Mouse (Mus musculus) forebrain, embryonic 11.5 days (tissue): ENCODE measurements around the gene 1700025C18Rik. TPM values are rescaled to one million over a fixed set of nuclear protein-coding genes. Genes with fewer than 3 reads are reported as not detected.

Experiments
- ATAC-seq: fragments of 200-750 bp; cut with Nextera tagmentation; replicated peaks from 2 replicates; pipeline ENCODE4 v1.8.0; 2017; ENCODE audit warnings: moderate TSS enrichment; ENCODE audit not compliant: low FRiP score
- DNase-seq: peaks from one replicate; pipeline ENCODE4 v3.0.0-alpha.2; 2017; ENCODE audit warnings: low spot score
- H3K27ac ChIP-seq: fragments of 300-500 bp; sonication (generic); 2 replicates; pipeline ENCODE4 v1.5.1; 2014; ENCODE audit warnings: low read depth, low read length
- H3K27me3 ChIP-seq: fragments of 300-500 bp; sonication (generic); 2 replicates; pipeline ENCODE4 v1.6.1; 2014; ENCODE audit warnings: mild to moderate bottlenecking, low read length, mixed read lengths; ENCODE audit not compliant: control insufficient read depth, insufficient read depth
- H3K36me3 ChIP-seq: fragments of 300-500 bp; sonication (generic); 2 replicates; pipeline ENCODE4 v1.6.1; 2014; ENCODE audit warnings: mild to moderate bottlenecking, low read length, moderate library complexity, mixed read lengths; ENCODE audit not compliant: control insufficient read depth, insufficient read depth
- H3K4me1 ChIP-seq: fragments of 300-500 bp; sonication (generic); replicated peaks from 2 replicates; pipeline ENCODE4 v1.6.1; 2014; ENCODE audit warnings: low read length, mixed read lengths; ENCODE audit not compliant: control insufficient read depth, insufficient read depth
- H3K4me2 ChIP-seq: fragments of 300-500 bp; sonication (generic); 2 replicates; pipeline ENCODE4 v1.6.1; 2014; ENCODE audit warnings: low read depth, mild to moderate bottlenecking, low read length, moderate library complexity, mixed read lengths; ENCODE audit not compliant: severe bottlenecking
- H3K4me3 ChIP-seq: fragments of 300-500 bp; sonication (generic); 2 replicates; pipeline ENCODE4 v1.5.1; 2014; ENCODE audit warnings: low read depth, low read length
- H3K9ac ChIP-seq: fragments of 300-500 bp; sonication (generic); 2 replicates; pipeline ENCODE4 v1.6.1; 2014; ENCODE audit warnings: low read length
- H3K9me3 ChIP-seq: fragments of 300-500 bp; sonication (generic); 2 replicates; pipeline ENCODE4 v1.6.1; 2016; ENCODE audit warnings: low read length, mixed read lengths; ENCODE audit not compliant: control insufficient read depth
- WGBS: fragments of 180-500 bp; shearing (Covaris S2); extraction: QIAGEN DNeasy Blood & Tissue Kit; methylation state at CpG from one replicate; pipeline ENCODE4 v1.1.7; 2014; 5-methylcytosine and 5-hydroxymethylcytosine counted together
- polyA plus RNA-seq: library from polyadenylated mRNA; unstranded; fragments of >200 nt; fragmentation: Nextera tagmentation; extraction: Ambion mirVana; gene quantifications from 2 replicates; pipeline ENCODE4 v1.2.1, GENCODE M21; 2014

1700025C18Rik gene
- polyA plus RNA-seq, 1 experiment from 2014 or later = not detected

DNA sequence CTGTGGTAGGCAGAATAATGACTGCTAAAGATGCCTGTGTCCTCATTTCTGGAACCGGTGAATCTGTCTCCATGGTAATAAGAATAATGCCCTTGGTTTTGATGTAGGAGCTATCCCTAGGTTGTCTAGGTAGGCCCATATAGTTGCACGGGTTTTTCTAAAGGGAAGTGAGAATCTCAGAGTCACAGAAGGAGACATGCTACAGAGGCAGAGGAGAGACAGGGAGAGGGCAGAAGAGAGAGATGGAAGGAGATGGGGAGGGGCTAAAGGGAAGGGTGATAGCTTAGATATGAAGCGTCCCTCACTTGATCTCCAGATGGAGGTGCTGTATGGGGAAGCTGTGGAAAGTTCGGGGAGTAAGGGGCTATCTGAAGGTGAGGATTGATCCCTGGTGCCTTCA is 53.1 kb downstream of the 1700025C18Rik start:
- no peak overlapping the region for H3K4me3 ChIP-seq
- H3K36me3 ChIP-seq = no peaks in the 10 kb centered on the region
- 68% methylated on average over 4 of the region's 4 CpGs for WGBS
- no peaks in the 10 kb centered on the region for H3K9me3 ChIP-seq
- DNase-seq (peak; percentile 1), ATAC-seq (no peak)
- no peak overlapping the region for H3K9ac ChIP-seq
- no peak overlapping the region for H3K27ac ChIP-seq
- no peaks in the 10 kb centered on the region for H3K27me3 ChIP-seq
- peaks cover 5% of the 10 kb centered on the region; the same call in 1 of the 2 replicates for H3K4me1 ChIP-seq
- H3K4me2 ChIP-seq = no peak overlapping the region

DNA sequence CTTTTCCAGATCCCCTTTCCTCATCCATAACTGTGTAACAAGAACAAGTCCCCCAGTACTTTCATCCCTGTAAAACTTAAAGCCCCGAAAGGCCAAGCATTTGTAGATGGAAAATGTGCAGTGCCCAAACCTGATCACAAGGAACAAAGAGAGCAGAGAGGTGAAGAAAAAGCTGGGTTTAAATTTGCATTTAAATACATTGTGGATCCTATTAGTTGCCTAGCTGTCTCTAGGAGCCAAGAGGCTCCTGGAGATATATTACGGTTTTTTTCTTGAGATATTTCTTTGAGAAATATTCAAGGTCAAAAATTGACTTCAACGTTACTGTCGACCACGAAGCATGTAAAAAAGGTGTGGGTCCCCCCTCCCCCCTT is 55.5 kb downstream of the 1700025C18Rik start:
- Histone ChIP-seq H3K9ac (no peak overlapping the region), H3K4me1 (peaks cover 7% of the 10 kb centered on the region; the same call in 1 of the 2 replicates), H3K9me3 (no peaks in the 10 kb centered on the region), H3K27ac (peak overlapping the region; percentile 62; the same call in 1 of the 2 replicates), H3K4me3 (no peak overlapping the region), H3K36me3 (no peaks in the 10 kb centered on the region), H3K4me2 (peak overlapping the region; percentile 28), H3K27me3 (no peaks in the 10 kb centered on the region)
- no peak; the same call in 1 of the 2 replicates for ATAC-seq
- no peak for DNase-seq
- WGBS = 30% methylated on average over 5 of the region's 5 CpGs

DNA sequence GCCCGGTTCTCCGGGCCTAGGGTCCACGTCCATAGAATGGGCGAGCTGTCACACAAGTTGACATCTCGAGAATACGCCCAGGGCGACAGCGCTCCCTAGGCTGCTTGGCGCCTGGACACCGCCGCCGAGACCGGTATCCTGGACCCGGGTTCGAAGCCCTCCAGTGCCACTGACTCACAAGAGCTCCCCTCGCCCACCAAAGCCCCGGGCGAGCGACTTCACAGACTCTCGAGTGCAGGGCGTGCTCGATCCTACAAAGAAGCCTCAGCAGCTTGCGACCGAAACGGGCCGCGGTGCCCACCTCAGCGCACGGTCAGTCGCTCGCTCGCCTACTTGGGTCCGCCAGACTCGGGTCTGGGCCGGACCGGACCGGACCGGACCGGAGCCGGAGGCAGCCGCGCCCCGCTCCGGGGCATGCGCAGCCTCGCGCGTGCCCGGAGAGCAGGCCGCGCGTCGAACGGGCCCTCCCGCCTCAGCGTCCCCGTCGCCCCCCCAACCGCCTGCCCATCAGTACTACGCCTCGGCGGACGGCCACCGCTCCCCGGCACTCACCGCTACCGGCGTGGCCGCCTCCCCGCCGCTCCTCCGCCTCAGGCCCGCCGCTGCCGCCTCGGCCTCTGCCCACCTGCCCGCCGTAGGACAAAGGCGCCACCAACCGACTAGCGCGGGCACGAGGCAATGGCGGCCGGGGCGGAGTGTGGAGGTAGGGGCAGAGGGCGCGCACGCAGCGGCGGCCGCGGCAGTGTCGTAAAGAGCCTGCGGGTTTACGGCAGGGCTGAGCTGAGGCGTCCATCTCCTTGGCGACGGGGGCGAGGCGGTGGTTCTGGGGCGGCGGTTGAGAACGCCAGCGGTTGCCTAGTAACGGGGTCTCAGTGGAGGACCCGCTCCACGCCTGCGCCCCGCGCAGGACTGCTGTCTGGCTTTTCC is 56.2 kb downstream of the 1700025C18Rik start, which contains the start of gene Ncoa5:
Ncoa5 (minus strand) TSS at position 737 of the 927 bp plus-strand sequence.
- peak within 1 kb of the TSS; percentile 77 for H3K4me2 ChIP-seq
- H3K27me3 ChIP-seq = no peaks in the 10 kb centered on the region
- peak within 1 kb of the TSS; percentile 87 for H3K27ac ChIP-seq
- H3K36me3 ChIP-seq = no peaks in the 10 kb centered on the region
- ATAC-seq (peak; percentile 98), DNase-seq (peak; percentile 100)
- H3K9ac ChIP-seq = peak within 1 kb of the TSS; percentile 99
- under 1% methylated on average over 104 of the region's 111 CpGs for WGBS
- H3K4me1 ChIP-seq = peaks cover 7% of the 10 kb centered on the region; the same call in 1 of the 2 replicates
- H3K4me3 ChIP-seq = peak within 1 kb of the TSS; percentile 96
- H3K9me3 ChIP-seq = no peaks in the 10 kb centered on the region

DNA sequence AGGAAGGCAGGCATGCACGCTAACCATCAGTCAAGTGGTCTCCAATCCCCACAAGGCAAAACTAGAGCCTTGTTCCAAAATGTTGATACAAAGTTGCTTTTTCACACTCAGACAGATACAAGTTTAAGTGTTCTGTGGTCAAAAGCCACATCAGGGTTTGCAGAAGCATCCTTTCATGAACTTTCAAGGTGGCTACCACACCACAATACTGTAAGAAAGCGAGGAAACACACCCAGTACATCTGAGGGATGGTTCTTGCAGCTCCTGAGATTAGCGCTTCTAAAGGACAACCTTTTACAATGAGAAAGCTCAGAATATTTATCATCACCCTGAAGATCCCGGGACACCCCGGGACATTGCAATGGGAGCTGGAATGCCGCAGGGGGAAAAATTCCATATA is 57.2 kb downstream of the 1700025C18Rik start:
- WGBS = 65% methylated on average over 6 of the region's 6 CpGs
- no peak overlapping the region for H3K27ac ChIP-seq
- H3K4me1 ChIP-seq = peaks cover 7% of the 10 kb centered on the region; the same call in 1 of the 2 replicates
- peak overlapping the region; percentile 77 for H3K4me2 ChIP-seq
- DNase-seq (no peak), ATAC-seq (no peak)
- no peaks in the 10 kb centered on the region for H3K9me3 ChIP-seq
- H3K4me3 ChIP-seq = peak overlapping the region; percentile 96
- no peaks in the 10 kb centered on the region for H3K36me3 ChIP-seq
- peak overlapping the region; percentile 99 for H3K9ac ChIP-seq
- no peaks in the 10 kb centered on the region for H3K27me3 ChIP-seq

DNA sequence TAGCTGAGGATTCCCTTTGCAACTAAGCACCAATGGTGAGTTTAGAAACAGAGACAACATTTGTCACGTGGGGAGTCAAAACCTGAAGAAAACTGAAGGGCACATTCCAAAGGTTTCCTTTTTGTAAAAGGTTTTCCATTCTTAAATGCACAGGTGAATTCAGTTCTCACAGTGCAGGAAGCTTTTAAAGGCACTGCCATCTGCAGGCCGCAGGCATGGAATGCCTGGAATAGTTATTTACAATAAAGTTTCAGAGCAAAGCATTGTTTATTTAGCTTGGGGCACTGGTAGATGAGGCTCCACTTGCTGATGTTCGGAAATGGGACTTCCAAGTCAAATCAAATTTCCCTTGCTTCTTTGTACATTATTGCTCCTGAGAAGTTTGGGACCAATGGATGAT is 58.0 kb downstream of the 1700025C18Rik start:
- H3K9me3 ChIP-seq = no peaks in the 10 kb centered on the region
- WGBS = 55% methylated on average over 3 of the region's 3 CpGs
- H3K27ac ChIP-seq = no peak overlapping the region
- H3K27me3 ChIP-seq = no peaks in the 10 kb centered on the region
- H3K4me3 ChIP-seq = 0 out of 2 replicates have a peak overlapping the region, but pooled peaks have one; percentile 5
- no peak for ATAC-seq
- no peaks in the 10 kb centered on the region for H3K36me3 ChIP-seq
- H3K9ac ChIP-seq = no peak overlapping the region
- peaks cover 7% of the 10 kb centered on the region; the same call in 1 of the 2 replicates for H3K4me1 ChIP-seq
- no peak for DNase-seq
- peak overlapping the region; percentile 77 for H3K4me2 ChIP-seq

Other genes with a start within 250 kb of the 1700025C18Rik start
- gene Pltp, start 233.0 kb downstream of the 1700025C18Rik start, polyA plus RNA-seq = 43.2 and 50.1 TPM in 2 replicates
- gene Pcif1, start 211.4 kb downstream of the 1700025C18Rik start, polyA plus RNA-seq = 81.9 and 84.5 TPM in 2 replicates
- gene Zfp335, start 179.0 kb downstream of the 1700025C18Rik start, polyA plus RNA-seq = 18.0 TPM in 2 replicates
- gene Mmp9, start 150.0 kb downstream of the 1700025C18Rik start, polyA plus RNA-seq = 0.71 and 1.0 TPM in 2 replicates
- 1.6 and 2.6 TPM in 2 replicates for gene Slc12a5, start 129.9 kb downstream of the 1700025C18Rik start, polyA plus RNA-seq
- gene Ncoa5, start 55.9 kb downstream of the 1700025C18Rik start, polyA plus RNA-seq = 113 and 114 TPM in 2 replicates
- 3.9 and 4.2 TPM in 2 replicates for gene Cd40, start 35.1 kb downstream of the 1700025C18Rik start, polyA plus RNA-seq
- gene Cdh22, start 144.1 kb upstream of the 1700025C18Rik start, polyA plus RNA-seq = 6.2 and 6.3 TPM in 2 replicates
- 54.3 and 62.7 TPM in 2 replicates for gene Slc35c2, start 197.1 kb upstream of the 1700025C18Rik start, polyA plus RNA-seq
- gene Elmo2, start 235.7 kb upstream of the 1700025C18Rik start, polyA plus RNA-seq = 95.4 and 108 TPM in 2 replicates